Mouse (Mus musculus): ENCODE measurements at regions not wholly inside any gene's neighbourhood (a gene's known extent, or its start where the extent isn't known, plus 50 kb on each side); places are given as distances from the start of the nearest gene placed in this dataset.

GRCm38 (mm10) chr11:112140495-112140894, 641.5 kb upstream of the Sox9 start:
- no peak for DNase-seq

GRCm38 (mm10) chr11:112140912-112141311, 641.1 kb upstream of the Sox9 start:
- DNase-seq: no peak

- DNase-seq: no peak
Observed at GRCm38 (mm10) chr11:112152051-112152450, 630.0 kb upstream of the Sox9 start.

GRCm38 (mm10) chr11:112153198-112153597, 628.8 kb upstream of the Sox9 start:
- no peak for DNase-seq

GRCm38 (mm10) chr11:112154712-112155319, 627.2 kb upstream of the Sox9 start:
- DNase-seq: no peak

- DNase-seq: no peak
Observed at GRCm38 (mm10) chr11:112155339-112155955, 626.6 kb upstream of the Sox9 start.

- no peak for DNase-seq
Observed at GRCm38 (mm10) chr11:112163681-112164265, 618.3 kb upstream of the Sox9 start.

GRCm38 (mm10) chr11:112173585-112173984, 608.4 kb upstream of the Sox9 start:
- no peak for DNase-seq

GRCm38 (mm10) chr11:112175302-112175701, 606.7 kb upstream of the Sox9 start:
- no peak for DNase-seq

- DNase-seq: no peak
Observed at GRCm38 (mm10) chr11:112180666-112181065, 601.4 kb upstream of the Sox9 start.

GRCm38 (mm10) chr11:112197620-112198268, 584.3 kb upstream of the Sox9 start:
- no peak for DNase-seq

GRCm38 (mm10) chr11:112204561-112204960, 577.5 kb upstream of the Sox9 start:
- peak; percentile 49 to 81 for DNase-seq

- DNase-seq: peak in 1 of 2 experiments; percentile 52
Observed at GRCm38 (mm10) chr11:112209414-112209813, 572.6 kb upstream of the Sox9 start.

- DNase-seq: no peak
Observed at GRCm38 (mm10) chr11:112219046-112219720, 562.8 kb upstream of the Sox9 start.

- no peak for DNase-seq
Observed at GRCm38 (mm10) chr11:112234492-112235116, 547.4 kb upstream of the Sox9 start.

- no peak for DNase-seq
Observed at GRCm38 (mm10) chr11:112238960-112239884, 542.8 kb upstream of the Sox9 start.

- DNase-seq: no peak
Observed at GRCm38 (mm10) chr11:112252548-112252947, 529.5 kb upstream of the Sox9 start.

GRCm38 (mm10) chr11:112253061-112253460, 529.0 kb upstream of the Sox9 start:
- DNase-seq: no peak

GRCm38 (mm10) chr11:112256326-112256725, 525.7 kb upstream of the Sox9 start:
- no peak for DNase-seq

- DNase-seq: no peak
Observed at GRCm38 (mm10) chr11:112264077-112264476, 517.9 kb upstream of the Sox9 start.

GRCm38 (mm10) chr11:112270911-112271310, 511.1 kb upstream of the Sox9 start:
- no peak for DNase-seq

- no peak for DNase-seq
Observed at GRCm38 (mm10) chr11:112278566-112278965, 503.5 kb upstream of the Sox9 start.
